Mouse (Mus musculus) hindbrain, postnatal 0 days (tissue): ENCODE measurements around the gene Nceh1. TPM values are rescaled to one million over a fixed set of nuclear protein-coding genes. Genes with fewer than 3 reads are reported as not detected.
A peak's percentile ranks its signal among the peaks of the same experiment; 100 is the strongest.
"Not testable (repeated sequence)": the region's sequence is repeated elsewhere in the genome, so short reads cannot be mapped to it uniquely, and the experiment has no call there.

Source experiments
- ATAC-seq: fragments of 200-750 bp; cut with Nextera tagmentation; 2 replicates; pipeline ENCODE4 v1.8.0; 2017; ENCODE audit warnings: mild to moderate bottlenecking, moderate TSS enrichment, moderate library complexity
- DNase-seq: peaks from one replicate; pipeline ENCODE4 v3.0.0-alpha.2; 2015; ENCODE audit warnings: low spot score
- H3K27ac ChIP-seq: fragments of 300-500 bp; sonication (generic); 2 replicates; pipeline ENCODE4 v1.5.1; 2014; ENCODE audit warnings: mild to moderate bottlenecking
- H3K27me3 ChIP-seq: fragments of 300-500 bp; sonication (generic); 2 replicates; pipeline ENCODE4 v1.6.1; 2014; ENCODE audit warnings: low read length, mixed read lengths; ENCODE audit not compliant: insufficient read depth
- H3K36me3 ChIP-seq: fragments of 300-500 bp; sonication (generic); 2 replicates; pipeline ENCODE4 v1.6.1; 2014; ENCODE audit warnings: low read length, mixed read lengths; ENCODE audit not compliant: insufficient read depth
- H3K4me1 ChIP-seq: fragments of 300-500 bp; sonication (generic); 2 replicates; pipeline ENCODE4 v1.6.1; 2014; ENCODE audit warnings: antibody characterized with exemption, low read length, mixed read lengths; ENCODE audit not compliant: insufficient read depth
- H3K4me2 ChIP-seq: fragments of 300-500 bp; sonication (generic); 2 replicates; pipeline ENCODE4 v1.6.1; 2014; ENCODE audit warnings: low read depth, mild to moderate bottlenecking, low read length, moderate library complexity, mixed read lengths
- H3K4me3 ChIP-seq: fragments of 300-500 bp; sonication (generic); 2 replicates; pipeline ENCODE4 v1.5.1; 2014; ENCODE audit warnings: low read length
- H3K9ac ChIP-seq: fragments of 300-500 bp; sonication (generic); replicated peaks from 2 replicates; pipeline ENCODE4 v1.6.1; 2014; ENCODE audit warnings: mild to moderate bottlenecking, low read length, moderate library complexity, mixed read lengths
- H3K9me3 ChIP-seq: fragments of 300-500 bp; sonication (generic); 2 replicates; pipeline ENCODE4 v1.6.1; 2016; ENCODE audit warnings: low read length, mixed read lengths
- CTCF ChIP-seq: IDR thresholded peaks from 2 replicates; pipeline ENCODE4 v1.5.1; 2016; ENCODE audit warnings: antibody characterized with exemption, control low read depth, low read depth
- WGBS: fragments of 180-500 bp; shearing (Covaris S2); extraction: QIAGEN DNeasy Blood & Tissue Kit; methylation state at CpG from one replicate; pipeline ENCODE4 v1.1.7; 2014; 5-methylcytosine and 5-hydroxymethylcytosine counted together
- polyA plus RNA-seq: library from polyadenylated mRNA; unstranded; fragments of >200 nt; fragmentation: Nextera tagmentation; extraction: Ambion mirVana; gene quantifications from 2 replicates; pipeline ENCODE4 v1.2.1, GENCODE M21; 2015
- total RNA-seq: library from RNA; depleted of rRNA; stranded (reverse); fragments of >200 nt; gene quantifications from 2 replicates; pipeline ENCODE4 v1.2.3, GENCODE M21; 2014

Nceh1 gene
- total and polyA plus RNA-seq, 2 experiments from 2014 or later, result 31.5 to 35.7 TPM

- H3K4me3 ChIP-seq, result no peak overlapping the region
- 17% methylated on average over 7 of the region's 7 CpGs for WGBS
- H3K4me1 ChIP-seq, result no peaks in the 10 kb centered on the region
- no peak overlapping the region for H3K4me2 ChIP-seq
- no peaks in the 10 kb centered on the region for H3K27me3 ChIP-seq
- no peak for ATAC-seq
- no peak for DNase-seq
- no peak overlapping the region for H3K9ac ChIP-seq
- H3K9me3 ChIP-seq, result no peaks in the 10 kb centered on the region
- no peak for TF ChIP-seq CTCF
- H3K36me3 ChIP-seq, result no peaks in the 10 kb centered on the region
- H3K27ac ChIP-seq, result no peak overlapping the region
Observed at GRCm38 (mm10) chr3:27272926-27273745, 90.4 kb downstream of the Nceh1 start.

DNA sequence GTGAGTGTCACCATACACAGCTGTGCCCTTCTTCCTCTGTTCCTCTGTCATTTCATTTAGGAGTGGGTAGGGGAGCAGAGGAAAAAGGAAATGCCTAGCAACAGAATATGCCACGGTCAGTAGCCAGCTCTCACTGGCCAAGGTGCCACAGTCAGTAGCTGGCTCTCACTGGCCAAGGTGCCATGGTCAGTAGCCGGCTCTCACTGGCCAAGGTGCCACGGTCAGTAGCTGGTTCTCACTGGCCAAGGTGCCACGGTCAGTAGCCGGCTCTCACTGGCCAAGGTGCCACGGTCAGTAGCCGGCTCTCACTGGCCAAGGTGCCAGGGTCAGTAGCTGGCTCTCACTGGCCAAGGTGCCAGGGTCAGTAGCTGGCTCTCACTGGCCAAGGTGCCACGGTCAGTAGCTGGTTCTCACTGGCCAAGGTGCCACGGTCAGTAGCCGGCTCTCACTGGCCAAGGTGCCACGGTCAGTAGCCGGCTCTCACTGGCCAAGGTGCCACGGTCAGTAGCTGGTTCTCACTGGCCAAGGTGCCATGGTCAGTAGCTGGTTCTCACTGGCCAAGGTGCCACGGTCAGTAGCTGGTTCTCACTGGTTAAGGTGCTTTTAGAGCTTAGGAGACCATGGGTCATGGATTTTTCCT, 96.6 kb downstream of the Nceh1 start:
- not testable (repeated sequence) for ATAC-seq, H3K4me2 ChIP-seq

DNA sequence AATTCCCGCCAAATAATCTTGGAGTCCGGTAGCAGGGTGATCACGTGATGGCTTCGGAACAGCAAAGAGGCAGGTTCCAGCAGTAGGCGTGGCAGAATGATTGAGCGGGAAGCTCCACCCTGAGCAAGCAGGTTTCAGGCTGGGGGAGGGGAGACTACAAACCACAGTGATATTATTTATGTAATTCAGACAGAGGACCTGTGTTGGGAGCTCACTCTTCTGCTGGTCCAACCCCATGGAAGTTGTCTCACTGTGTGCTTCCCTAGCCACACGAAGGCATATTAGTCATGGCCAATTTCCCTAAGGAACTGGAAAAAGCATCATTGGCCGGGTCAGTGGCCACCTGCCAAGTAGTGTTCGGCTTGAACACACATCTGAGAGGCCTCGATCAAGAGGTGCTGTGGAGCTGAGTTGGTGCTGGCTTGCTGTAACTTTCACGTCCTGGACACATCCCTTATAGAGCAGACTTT, 97.5 kb downstream of the Nceh1 start:
- Histone ChIP-seq H3K27me3 (no peaks in the 10 kb centered on the region), H3K9ac (no peak overlapping the region), H3K27ac (no peak overlapping the region), H3K9me3 (no peaks in the 10 kb centered on the region), H3K36me3 (no peaks in the 10 kb centered on the region), H3K4me1 (no peaks in the 10 kb centered on the region), H3K4me2 (no peak overlapping the region), H3K4me3 (no peak overlapping the region)
- no peak for DNase-seq
- no peak for ATAC-seq
- WGBS, result 43% methylated on average over 11 of the region's 11 CpGs
- TF ChIP-seq CTCF, result no peak

More for the DNA sequence above, 96.6 kb downstream of the Nceh1 start:
- not testable (repeated sequence) for H3K4me3 ChIP-seq, H3K9ac ChIP-seq, H3K27ac ChIP-seq, DNase-seq, H3K9me3 ChIP-seq, H3K27me3 ChIP-seq, H3K36me3 ChIP-seq, H3K4me1 ChIP-seq
- WGBS, result 96% methylated on average over 12 of the region's 14 CpGs

- no peak for TF ChIP-seq CTCF
- peak; percentile 45 for DNase-seq
- no peaks in the 10 kb centered on the region for H3K4me1 ChIP-seq
- H3K4me3 ChIP-seq, result peak overlapping the region; percentile 32
- 3% methylated on average over 27 of the region's 27 CpGs for WGBS
- H3K27me3 ChIP-seq, result no peaks in the 10 kb centered on the region
- peak; percentile 59 for ATAC-seq
- H3K9ac ChIP-seq, result peak overlapping the region; percentile 38
- H3K9me3 ChIP-seq, result no peaks in the 10 kb centered on the region
- H3K27ac ChIP-seq, result 0 out of 2 replicates have a peak overlapping the region, but pooled peaks have one; percentile 36
- H3K36me3 ChIP-seq, result no peaks in the 10 kb centered on the region
- H3K4me2 ChIP-seq, result peak overlapping the region; percentile 65
Observed at GRCm38 (mm10) chr3:27283071-27283713, 100.4 kb downstream of the Nceh1 start.

GRCm38 (mm10) chr3:27283796-27284195, 101.0 kb downstream of the Nceh1 start:
- 0 out of 2 replicates have a peak, but pooled peaks cover under 1% of the 10 kb centered on the region for H3K4me1 ChIP-seq
- H3K36me3 ChIP-seq, result no peaks in the 10 kb centered on the region
- no peak overlapping the region for H3K9ac ChIP-seq
- H3K4me2 ChIP-seq, result peak overlapping the region; percentile 65
- WGBS, result 41% methylated on average over 7 of the region's 7 CpGs
- no peak for TF ChIP-seq CTCF
- ATAC-seq (no peak), DNase-seq (no peak)
- H3K9me3 ChIP-seq, result no peaks in the 10 kb centered on the region
- H3K27me3 ChIP-seq, result no peaks in the 10 kb centered on the region
- no peak overlapping the region; the same call in 1 of the 2 replicates for H3K4me3 ChIP-seq
- H3K27ac ChIP-seq, result no peak overlapping the region

DNA sequence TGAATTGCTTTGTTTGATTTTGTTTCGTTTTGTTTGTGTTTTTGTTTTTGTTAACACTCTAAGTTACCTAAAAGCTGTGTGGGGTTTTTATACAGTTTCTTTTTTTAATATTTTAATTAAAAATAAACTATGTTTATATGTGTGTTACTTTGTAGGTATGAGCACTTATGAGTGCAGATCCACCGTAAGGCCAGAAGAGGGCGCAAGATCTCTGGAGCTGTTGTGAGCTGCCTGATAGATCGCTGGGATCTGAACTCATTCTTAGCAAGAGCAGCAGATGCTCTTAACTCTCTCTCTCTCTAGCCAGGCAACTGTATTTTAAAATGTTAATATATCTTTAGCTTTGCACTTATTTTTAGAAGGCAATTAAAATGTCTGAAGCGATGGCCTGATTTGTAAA, 101.5 kb downstream of the Nceh1 start:
- DNase-seq (no peak), ATAC-seq (no peak)
- H3K27ac ChIP-seq, result no peak overlapping the region
- no peak overlapping the region for H3K9ac ChIP-seq
- no peak overlapping the region for H3K4me2 ChIP-seq
- no peaks in the 10 kb centered on the region for H3K27me3 ChIP-seq
- H3K9me3 ChIP-seq, result no peaks in the 10 kb centered on the region
- H3K4me3 ChIP-seq, result no peak overlapping the region
- TF ChIP-seq CTCF, result peak; percentile 49
- no peaks in the 10 kb centered on the region for H3K36me3 ChIP-seq
- 0 out of 2 replicates have a peak, but pooled peaks cover 3% of the 10 kb centered on the region for H3K4me1 ChIP-seq
- 93% methylated on average over 5 of the region's 5 CpGs for WGBS
